Mouse (Mus musculus) cerebellum, adult 2 months (tissue): ENCODE data around the gene Tmem161a. TPM values are rescaled to one million over a fixed set of nuclear protein-coding genes. Genes with fewer than 3 reads are reported as not detected.
A peak's percentile ranks its signal among the peaks of the same experiment; 100 is the strongest.

ENCODE experiments used
- DNase-seq, 2 experiments: peaks; one replicate each; pipeline ENCODE4 v3.0.0; 2021
- H3K27ac ChIP-seq: fragments of 200-500 bp; 2 replicates; pipeline ENCODE4 v1.5.1; 2012; ENCODE audit warnings: low read length, control low read depth, inconsistent platforms; ENCODE audit not compliant: insufficient read depth
- H3K27me3 ChIP-seq: fragments of 200-500 bp; 2 replicates; pipeline ENCODE4 v1.6.1; 2012; ENCODE audit warnings: inconsistent platforms, mild to moderate bottlenecking, low read length, moderate library complexity; ENCODE audit not compliant: control insufficient read depth, insufficient read depth
- H3K4me1 ChIP-seq: fragments of 200-500 bp; 2 replicates; pipeline ENCODE4 v1.6.1; 2011; ENCODE audit warnings: low read length; ENCODE audit not compliant: control insufficient read depth, insufficient read depth
- H3K4me3 ChIP-seq: fragments of 200-500 bp; replicated peaks from 2 replicates; pipeline ENCODE3; 2011; ENCODE audit warnings: mild to moderate bottlenecking, low read depth, low read length, control low read depth; ENCODE audit not compliant: insufficient read depth
- CTCF ChIP-seq: fragments of 200-500 bp; IDR thresholded peaks from 2 replicates; pipeline ENCODE4 v1.5.1; 2011; ENCODE audit warnings: low read depth, mild to moderate bottlenecking, control low read depth, low read length, moderate library complexity, borderline replicate concordance; ENCODE audit not compliant: insufficient read depth
- POLR2A ChIP-seq: fragments of 200-500 bp; IDR thresholded peaks from 2 replicates; pipeline ENCODE4 v1.6.1; 2011; ENCODE audit warnings: low read length, control low read depth, borderline replicate concordance; ENCODE audit not compliant: insufficient read depth
- WGBS: fragments of 180-500 bp; shearing (Covaris S2); methylation state at CpG from one replicate; pipeline ENCODE4 v1.1.7; 2018; 5-methylcytosine and 5-hydroxymethylcytosine counted together
- polyA plus RNA-seq: library from polyadenylated mRNA; depleted of rRNA; stranded (reverse); fragments of >200 nt; gene quantifications from 2 replicates; pipeline ENCODE4 v1.2.3, GENCODE M21; 2012; rRNA removed

Gene Tmem161a
- polyA plus RNA-seq, 1 experiment: 66.0 TPM

GRCm38 (mm10) chr8:70223341-70223740, 51.2 kb downstream of the Tmem161a start:
- Histone ChIP-seq H3K4me3 (no peak overlapping the region), H3K4me1 (peaks cover 9% of the 10 kb centered on the region), H3K27me3 (no peaks in the 10 kb centered on the region), H3K27ac (no peak overlapping the region)
- TF ChIP-seq CTCF (peak; percentile 55; the same call in 1 of the 2 replicates), POLR2A (no peak)
- WGBS: 34% methylated on average over 6 of the region's 6 CpGs
- peak; percentile 38 to 51 for DNase-seq

DNA sequence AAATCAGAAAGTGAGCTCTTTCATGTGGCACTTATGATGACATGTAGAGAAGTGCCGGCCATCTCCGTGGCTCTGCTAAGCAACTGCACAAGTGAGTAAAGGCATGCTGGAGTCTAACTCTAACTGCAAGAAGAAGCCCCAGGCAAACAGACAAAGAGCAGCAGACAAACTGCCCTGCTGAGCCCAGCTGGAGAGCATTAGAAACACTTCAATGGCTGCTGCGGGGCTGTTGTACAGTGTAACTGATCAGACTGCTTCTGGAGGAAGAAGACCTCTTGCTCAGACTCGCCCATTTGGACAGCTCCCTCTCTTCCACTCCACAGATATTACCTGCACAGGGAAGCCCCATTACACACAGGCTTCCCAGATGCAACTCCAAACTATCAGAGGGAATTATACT, 55.8 kb downstream of the Tmem161a start:
- no peaks in the 10 kb centered on the region for H3K4me1 ChIP-seq
- TF ChIP-seq CTCF: no peak
- no peak for TF ChIP-seq POLR2A
- DNase-seq: no peak
- H3K4me3 ChIP-seq: no peak overlapping the region
- no peaks in the 10 kb centered on the region for H3K27me3 ChIP-seq
- H3K27ac ChIP-seq: no peak overlapping the region
- 23% methylated on average over 4 of the region's 4 CpGs for WGBS

GRCm38 (mm10) chr8:70230837-70231236, 58.7 kb downstream of the Tmem161a start:
- Histone ChIP-seq H3K27ac (no peak overlapping the region), H3K4me3 (no peak overlapping the region), H3K4me1 (no peaks in the 10 kb centered on the region; the same call in 1 of the 2 replicates), H3K27me3 (no peaks in the 10 kb centered on the region)
- 67% methylated on average over 9 of the region's 9 CpGs for WGBS
- no peak for DNase-seq
- TF ChIP-seq CTCF: no peak
- no peak for TF ChIP-seq POLR2A

Other genes with a start within 250 kb of the Tmem161a start
- gene Gatad2a, start 176.0 kb upstream of the Tmem161a start, polyA plus RNA-seq: 31.9 and 36.9 TPM in 2 replicates
- 90.1 and 92.9 TPM in 2 replicates for gene Mau2, start 129.6 kb upstream of the Tmem161a start, polyA plus RNA-seq
- gene Sugp1, start 129.5 kb upstream of the Tmem161a start, polyA plus RNA-seq: 41.7 and 43.6 TPM in 2 replicates
- 6.9 and 7.3 TPM in 2 replicates for gene Tm6sf2, start 99.4 kb upstream of the Tmem161a start, polyA plus RNA-seq
- 117 and 124 TPM in 2 replicates for gene Hapln4, start 88.9 kb upstream of the Tmem161a start, polyA plus RNA-seq
- 13.3 and 15.2 TPM in 2 replicates for gene Ncan, start 51.5 kb upstream of the Tmem161a start, polyA plus RNA-seq
- gene Nr2c2ap, start 41.0 kb upstream of the Tmem161a start, polyA plus RNA-seq: 19.9 and 20.9 TPM in 2 replicates
- gene Rfxank, start 33.2 kb upstream of the Tmem161a start, polyA plus RNA-seq: 24.8 and 27.5 TPM in 2 replicates
- 98.9 and 101 TPM in 2 replicates for gene Borcs8, start 32.9 kb upstream of the Tmem161a start, polyA plus RNA-seq
- 0.38 and 0.43 TPM in 2 replicates for gene Mef2b, start 32.6 kb upstream of the Tmem161a start, polyA plus RNA-seq
- 45.5 and 46.3 TPM in 2 replicates for gene Slc25a42, start 39.9 kb downstream of the Tmem161a start, polyA plus RNA-seq
- gene Sugp2, start 61.9 kb downstream of the Tmem161a start, polyA plus RNA-seq: 102 and 108 TPM in 2 replicates
- gene Armc6, start 62.1 kb downstream of the Tmem161a start, polyA plus RNA-seq: 45.8 and 46.7 TPM in 2 replicates
- 262 and 322 TPM in 2 replicates for gene Homer3, start 110.5 kb downstream of the Tmem161a start, polyA plus RNA-seq
- 42.9 and 45.0 TPM in 2 replicates for gene Ddx49, start 130.1 kb downstream of the Tmem161a start, polyA plus RNA-seq
- gene Cope, start 130.2 kb downstream of the Tmem161a start, polyA plus RNA-seq: 286 and 287 TPM in 2 replicates
- 55.5 and 56.8 TPM in 2 replicates for gene Cers1, start 143.4 kb downstream of the Tmem161a start, polyA plus RNA-seq
- 19.1 and 21.0 TPM in 2 replicates for gene Gdf1, start 157.5 kb downstream of the Tmem161a start, polyA plus RNA-seq
- gene Upf1, start 180.9 kb downstream of the Tmem161a start, polyA plus RNA-seq: 37.9 and 41.3 TPM in 2 replicates
- 2.2 and 3.1 TPM in 2 replicates for gene Comp, start 201.2 kb downstream of the Tmem161a start, polyA plus RNA-seq